Mouse (Mus musculus): ENCODE measurements around the gene Ppfibp1. TPM values are rescaled to one million over a fixed set of nuclear protein-coding genes. Genes with fewer than 3 reads are reported as not detected.
"Not testable (repeated sequence)": the region's sequence is repeated elsewhere in the genome, so short reads cannot be mapped to it uniquely, and the experiment has no call there.

Gene Ppfibp1
- polyA plus RNA-seq, 1 experiment from 2014 or later = 62.7 TPM

DNA sequence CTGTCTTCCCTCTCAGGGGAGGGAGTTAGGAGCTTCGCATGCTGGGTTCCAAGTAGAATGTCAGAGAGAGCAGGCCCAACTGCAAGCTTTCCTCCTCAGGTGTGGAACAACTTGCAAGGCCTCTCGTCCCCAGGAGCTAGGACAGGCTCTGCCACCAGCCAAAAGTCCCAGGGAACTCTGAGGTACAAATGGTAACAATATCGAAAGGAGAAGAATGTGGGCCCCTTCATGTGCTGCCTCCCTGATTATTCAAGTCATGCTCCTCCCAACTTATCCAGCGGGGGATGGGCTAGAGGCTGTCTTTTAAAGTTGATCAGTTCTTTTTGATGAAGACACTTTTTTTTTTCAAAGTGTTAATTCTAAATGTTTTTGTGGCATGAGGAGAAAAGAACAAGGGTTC is 38.2 kb upstream of the Ppfibp1 start, which contains the start of gene Smco2:
Gene Smco2, plus strand, starts transcription at position 55 of the 400 bp plus-strand sequence.
- H3K9me3 ChIP-seq (ENCODE audit: control insufficient read depth, low read length) = no peaks in the 10 kb centered on the region
- WGBS = 78% methylated on average over 4 of the region's 4 CpGs
- H3K27me3 ChIP-seq (ENCODE audit: control insufficient read depth, insufficient read depth, low read length) = no peaks in the 10 kb centered on the region
- ATAC-seq (ENCODE audit: insufficient number of reproducible peaks, insufficient read depth, low FRiP score, low read depth) = no peak
- no peak within 1 kb of the TSS for H3K4me2 ChIP-seq (ENCODE audit: low read length)
- H3K36me3 ChIP-seq (ENCODE audit: control insufficient read depth, insufficient read depth, low read length) = no peaks in the 10 kb centered on the region
- H3K4me1 ChIP-seq (ENCODE audit: control insufficient read depth in 2 of 2, insufficient read depth in 2 of 2, low read length in 2 of 2) = peaks cover 15 to 21% of the 10 kb centered on the region in 2 experiments
- H3K27ac ChIP-seq (replicated peaks in 1 of 2; ENCODE audit: control insufficient read depth in 1 of 2, insufficient read depth in 1 of 2, low read depth in 2 of 2, low read length in 2 of 2) = no peak within 1 kb of the TSS
- H3K4me3 ChIP-seq (ENCODE audit: control insufficient read depth in 1 of 2, insufficient read depth in 1 of 2, low read depth in 1 of 2, low read length in 2 of 2) = no peak within 1 kb of the TSS
- H3K9ac ChIP-seq (ENCODE audit: low read length) = no peak within 1 kb of the TSS

DNA sequence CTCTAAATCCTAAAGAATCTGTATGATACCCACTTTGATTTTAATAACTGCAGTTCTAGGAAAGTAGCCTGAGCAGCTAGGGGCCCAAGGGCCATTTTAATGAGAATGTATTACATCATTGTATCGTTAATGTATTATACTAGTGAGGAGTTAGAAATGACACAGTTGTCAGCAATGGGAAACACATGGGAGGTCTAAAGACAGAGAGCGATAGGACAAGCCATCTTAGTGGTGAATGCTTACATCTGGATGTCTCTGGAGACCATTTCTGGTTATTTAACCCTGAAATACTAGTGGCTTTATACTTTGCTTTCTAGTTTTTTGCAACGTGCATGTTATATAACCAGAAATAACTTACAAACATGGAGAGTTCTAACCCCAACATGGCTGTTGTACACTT is 36.4 kb upstream of the Ppfibp1 start:
- H3K27ac ChIP-seq (replicated peaks in 1 of 2; ENCODE audit: control insufficient read depth in 1 of 2, insufficient read depth in 1 of 2, low read depth in 2 of 2, low read length in 2 of 2) = no peak overlapping the region
- no peaks in the 10 kb centered on the region for H3K9me3 ChIP-seq (ENCODE audit: control insufficient read depth, low read length)
- no peak overlapping the region for H3K9ac ChIP-seq (ENCODE audit: low read length)
- no peaks in the 10 kb centered on the region for H3K36me3 ChIP-seq (ENCODE audit: control insufficient read depth, insufficient read depth, low read length)
- WGBS = 72% methylated on average over 3 of the region's 3 CpGs
- ATAC-seq (ENCODE audit: insufficient number of reproducible peaks, insufficient read depth, low FRiP score, low read depth) = no peak
- no peak overlapping the region for H3K4me2 ChIP-seq (ENCODE audit: low read length)
- no peaks in the 10 kb centered on the region for H3K27me3 ChIP-seq (ENCODE audit: control insufficient read depth, insufficient read depth, low read length)
- H3K4me3 ChIP-seq (ENCODE audit: control insufficient read depth in 1 of 2, insufficient read depth in 1 of 2, low read depth in 1 of 2, low read length in 2 of 2) = no peak overlapping the region
- H3K4me1 ChIP-seq (ENCODE audit: control insufficient read depth in 2 of 2, insufficient read depth in 2 of 2, low read length in 2 of 2) = peaks cover 3 to 9% of the 10 kb centered on the region in 2 experiments; a peak in 3 of 4 replicates

DNA sequence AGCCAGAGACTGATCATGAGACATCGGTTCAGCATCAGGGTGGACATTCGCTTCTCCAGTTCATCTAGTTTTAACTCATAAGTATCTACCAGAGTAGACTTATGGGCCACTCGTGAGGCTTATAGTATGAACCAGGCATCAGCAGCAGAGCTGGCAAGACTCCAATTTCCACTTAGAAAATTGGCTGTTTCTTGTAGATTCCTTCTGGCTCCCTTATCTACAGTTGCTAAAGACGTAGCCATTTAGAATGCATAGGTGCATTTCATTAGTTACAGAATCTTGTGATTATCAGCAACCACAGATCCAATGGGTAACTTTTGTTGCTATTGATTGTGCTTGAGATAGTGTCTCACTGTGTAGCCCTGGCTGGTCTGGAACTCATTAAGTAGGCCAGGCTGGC is 35.5 kb upstream of the Ppfibp1 start:
- no peak for ATAC-seq (ENCODE audit: insufficient number of reproducible peaks, insufficient read depth, low FRiP score, low read depth)
- no peak overlapping the region for H3K27ac ChIP-seq (replicated peaks in 1 of 2; ENCODE audit: control insufficient read depth in 1 of 2, insufficient read depth in 1 of 2, low read depth in 2 of 2, low read length in 2 of 2)
- WGBS = 45% methylated on average over 4 of the region's 4 CpGs
- no peaks in the 10 kb centered on the region for H3K27me3 ChIP-seq (ENCODE audit: control insufficient read depth, insufficient read depth, low read length)
- no peaks in the 10 kb centered on the region for H3K9me3 ChIP-seq (ENCODE audit: control insufficient read depth, low read length)
- H3K36me3 ChIP-seq (ENCODE audit: control insufficient read depth, insufficient read depth, low read length) = no peaks in the 10 kb centered on the region
- no peak overlapping the region for H3K9ac ChIP-seq (ENCODE audit: low read length)
- no peak overlapping the region for H3K4me2 ChIP-seq (ENCODE audit: low read length)
- H3K4me3 ChIP-seq (ENCODE audit: control insufficient read depth in 1 of 2, insufficient read depth in 1 of 2, low read depth in 1 of 2, low read length in 2 of 2) = no peak overlapping the region
- peaks cover 3 to 16% of the 10 kb centered on the region in 2 experiments; a peak in 3 of 4 replicates for H3K4me1 ChIP-seq (ENCODE audit: control insufficient read depth in 2 of 2, insufficient read depth in 2 of 2, low read length in 2 of 2)

DNA sequence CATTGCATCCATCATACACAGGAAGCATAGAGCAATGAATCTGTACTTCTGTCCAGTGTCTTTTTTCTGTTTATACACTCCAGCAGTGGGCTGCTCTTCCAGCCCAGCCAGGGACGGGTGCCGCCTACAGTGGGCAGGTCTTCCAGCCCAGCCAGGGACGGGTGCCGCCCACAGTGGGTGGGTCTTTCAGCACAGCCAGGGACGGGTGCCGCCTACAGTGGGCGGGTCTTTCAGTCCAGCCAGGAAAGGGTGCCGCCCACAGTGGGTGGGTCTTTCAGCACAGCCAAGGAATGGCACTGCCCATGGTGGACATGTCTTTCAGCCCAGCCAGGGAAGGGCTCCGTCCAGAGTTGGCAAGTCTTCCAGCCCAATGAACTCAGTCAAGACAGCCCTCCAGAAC is 33.1 kb upstream of the Ppfibp1 start:
- Histone ChIP-seq H3K36me3 (ENCODE audit: control insufficient read depth, insufficient read depth, low read length) (no peaks in the 10 kb centered on the region), H3K27me3 (ENCODE audit: control insufficient read depth, insufficient read depth, low read length) (no peaks in the 10 kb centered on the region), H3K4me2 (ENCODE audit: low read length) (no peak overlapping the region), H3K4me1 (ENCODE audit: control insufficient read depth in 2 of 2, insufficient read depth in 2 of 2, low read length in 2 of 2) (peaks cover 3 to 18% of the 10 kb centered on the region in 2 experiments; a peak in 3 of 4 replicates), H3K4me3 (ENCODE audit: control insufficient read depth in 1 of 2, insufficient read depth in 1 of 2, low read depth in 1 of 2, low read length in 2 of 2) (no peak overlapping the region), H3K27ac (replicated peaks in 1 of 2; ENCODE audit: control insufficient read depth in 1 of 2, insufficient read depth in 1 of 2, low read depth in 2 of 2, low read length in 2 of 2) (no peak overlapping the region), H3K9me3 (ENCODE audit: control insufficient read depth, low read length) (no peaks in the 10 kb centered on the region), H3K9ac (ENCODE audit: low read length) (no peak overlapping the region)
- no peak for ATAC-seq (ENCODE audit: insufficient number of reproducible peaks, insufficient read depth, low FRiP score, low read depth)
- 91% methylated on average over 9 of the region's 9 CpGs for WGBS

DNA sequence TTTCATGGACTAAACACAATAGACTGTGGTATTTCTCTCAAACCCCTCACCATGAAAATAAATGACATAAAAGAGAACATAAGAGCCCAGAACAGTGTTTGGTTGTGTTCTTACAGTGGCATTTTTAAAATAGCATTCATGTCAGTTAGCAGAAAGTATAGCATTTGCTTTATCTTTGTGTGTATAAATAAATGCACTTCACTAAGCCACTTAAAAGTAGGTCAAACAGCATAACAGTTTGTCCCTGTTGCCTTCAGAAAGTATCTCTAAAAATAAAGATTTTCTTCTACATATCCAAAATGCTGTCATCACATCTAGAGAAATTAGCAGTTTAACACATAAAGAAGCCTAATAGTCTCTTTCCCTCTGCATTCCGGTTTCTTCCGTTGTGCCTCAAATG is 30.9 kb upstream of the Ppfibp1 start:
- H3K4me2 ChIP-seq (ENCODE audit: low read length) = no peak overlapping the region
- no peak for ATAC-seq (ENCODE audit: insufficient number of reproducible peaks, insufficient read depth, low FRiP score, low read depth)
- no peak overlapping the region for H3K4me3 ChIP-seq (ENCODE audit: control insufficient read depth in 1 of 2, insufficient read depth in 1 of 2, low read depth in 1 of 2, low read length in 2 of 2)
- 70% methylated on average over 2 of the region's 2 CpGs for WGBS
- no peaks in the 10 kb centered on the region for H3K9me3 ChIP-seq (ENCODE audit: control insufficient read depth, low read length)
- no peak overlapping the region for H3K9ac ChIP-seq (ENCODE audit: low read length)
- H3K4me1 ChIP-seq (ENCODE audit: control insufficient read depth in 2 of 2, insufficient read depth in 2 of 2, low read length in 2 of 2) = peaks cover 2 to 15% of the 10 kb centered on the region in 2 experiments; a peak in 3 of 4 replicates
- no peaks in the 10 kb centered on the region for H3K27me3 ChIP-seq (ENCODE audit: control insufficient read depth, insufficient read depth, low read length)
- no peaks in the 10 kb centered on the region for H3K36me3 ChIP-seq (ENCODE audit: control insufficient read depth, insufficient read depth, low read length)
- H3K27ac ChIP-seq (replicated peaks in 1 of 2; ENCODE audit: control insufficient read depth in 1 of 2, insufficient read depth in 1 of 2, low read depth in 2 of 2, low read length in 2 of 2) = no peak overlapping the region

DNA sequence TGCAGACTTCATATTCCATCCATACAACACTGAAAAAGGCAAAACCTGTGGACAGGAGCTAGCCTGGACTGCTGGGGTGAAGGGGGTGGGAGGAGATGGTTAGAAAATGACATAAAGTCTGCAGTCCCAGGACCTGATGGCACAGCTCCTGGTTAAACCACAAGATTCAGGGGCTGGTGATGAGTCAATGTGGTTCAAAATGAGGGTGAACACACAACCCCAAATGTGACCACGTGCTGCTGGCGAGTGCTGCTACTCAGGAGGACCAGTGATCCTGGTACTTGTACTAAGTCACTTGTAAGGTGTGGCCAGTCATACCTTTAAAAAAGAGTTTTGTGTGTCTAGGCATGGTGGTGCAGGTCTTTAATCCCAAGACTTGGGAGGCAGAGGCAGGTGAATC is 25.1 kb upstream of the Ppfibp1 start:
- no peak overlapping the region for H3K9ac ChIP-seq (ENCODE audit: low read length)
- H3K27me3 ChIP-seq (ENCODE audit: control insufficient read depth, insufficient read depth, low read length) = no peaks in the 10 kb centered on the region
- no peak overlapping the region for H3K4me3 ChIP-seq (ENCODE audit: control insufficient read depth in 1 of 2, insufficient read depth in 1 of 2, low read depth in 1 of 2, low read length in 2 of 2)
- no peaks in the 10 kb centered on the region for H3K4me1 ChIP-seq (ENCODE audit: control insufficient read depth in 2 of 2, insufficient read depth in 2 of 2, low read length in 2 of 2)
- H3K9me3 ChIP-seq (ENCODE audit: control insufficient read depth, low read length) = peaks cover 3% of the 10 kb centered on the region; the same call in 1 of the 2 replicates
- no peak for ATAC-seq (ENCODE audit: insufficient number of reproducible peaks, insufficient read depth, low FRiP score, low read depth)
- no peak overlapping the region for H3K4me2 ChIP-seq (ENCODE audit: low read length)
- no peaks in the 10 kb centered on the region for H3K36me3 ChIP-seq (ENCODE audit: control insufficient read depth, insufficient read depth, low read length)
- no peak overlapping the region for H3K27ac ChIP-seq (replicated peaks in 1 of 2; ENCODE audit: control insufficient read depth in 1 of 2, insufficient read depth in 1 of 2, low read depth in 2 of 2, low read length in 2 of 2)
- WGBS = 86% methylated on average over 2 of the region's 2 CpGs

DNA sequence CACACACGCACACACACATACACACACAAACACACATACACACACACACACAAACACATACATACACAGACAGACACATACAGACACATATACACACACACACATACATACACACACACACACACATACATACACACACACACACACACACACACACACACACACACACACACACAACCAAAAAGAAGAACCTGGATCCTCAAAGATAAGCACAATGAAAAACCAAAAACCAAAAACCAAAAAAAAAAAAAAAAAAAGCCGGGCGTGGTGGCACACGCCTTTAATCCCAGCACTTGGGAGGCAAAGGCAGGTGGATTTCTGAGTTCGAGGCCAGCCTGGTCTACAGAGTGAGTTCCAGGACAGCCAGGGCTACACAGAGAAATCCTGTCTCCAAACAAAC is 23.9 kb upstream of the Ppfibp1 start:
- not testable (repeated sequence) for H3K9me3 ChIP-seq (ENCODE audit: control insufficient read depth, low read length); H3K4me3 ChIP-seq (ENCODE audit: control insufficient read depth in 1 of 2, insufficient read depth in 1 of 2, low read depth in 1 of 2, low read length in 2 of 2); H3K9ac ChIP-seq (ENCODE audit: low read length); H3K4me2 ChIP-seq (ENCODE audit: low read length); ATAC-seq (ENCODE audit: insufficient number of reproducible peaks, insufficient read depth, low FRiP score, low read depth); H3K27ac ChIP-seq (replicated peaks in 1 of 2; ENCODE audit: control insufficient read depth in 1 of 2, insufficient read depth in 1 of 2, low read depth in 2 of 2, low read length in 2 of 2); H3K4me1 ChIP-seq (ENCODE audit: control insufficient read depth in 2 of 2, insufficient read depth in 2 of 2, low read length in 2 of 2); H3K27me3 ChIP-seq (ENCODE audit: control insufficient read depth, insufficient read depth, low read length); H3K36me3 ChIP-seq (ENCODE audit: control insufficient read depth, insufficient read depth, low read length)
- whole genome bisulfite sequencing = 81% methylated on average over 1 of the region's 5 CpGs

DNA sequence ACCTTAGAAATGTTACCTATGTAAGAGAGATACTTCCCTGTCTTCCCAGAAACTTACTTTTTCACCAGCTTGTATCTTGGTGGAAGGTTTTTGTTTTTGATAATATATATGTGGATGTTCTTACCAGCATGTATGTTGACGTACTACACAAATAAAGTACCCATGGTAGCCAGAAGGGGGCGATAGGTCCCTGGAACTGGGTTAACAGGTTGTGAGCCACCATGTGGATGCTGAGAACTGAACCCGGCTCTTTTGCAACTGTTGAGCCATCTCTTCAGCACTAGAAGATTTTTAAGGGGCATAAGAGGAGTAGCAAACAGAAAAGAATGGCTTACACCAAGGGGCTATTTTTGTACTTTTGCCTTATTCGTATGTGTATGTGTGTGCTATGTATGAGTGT is 22.6 kb upstream of the Ppfibp1 start:
- Histone ChIP-seq H3K36me3 (ENCODE audit: control insufficient read depth, insufficient read depth, low read length) (no peaks in the 10 kb centered on the region), H3K4me3 (ENCODE audit: control insufficient read depth in 1 of 2, insufficient read depth in 1 of 2, low read depth in 1 of 2, low read length in 2 of 2) (no peak overlapping the region), H3K9ac (ENCODE audit: low read length) (no peak overlapping the region), H3K27ac (replicated peaks in 1 of 2; ENCODE audit: control insufficient read depth in 1 of 2, insufficient read depth in 1 of 2, low read depth in 2 of 2, low read length in 2 of 2) (no peak overlapping the region), H3K4me2 (ENCODE audit: low read length) (no peak overlapping the region), H3K4me1 (ENCODE audit: control insufficient read depth in 2 of 2, insufficient read depth in 2 of 2, low read length in 2 of 2) (no peaks in the 10 kb centered on the region), H3K27me3 (ENCODE audit: control insufficient read depth, insufficient read depth, low read length) (no peaks in the 10 kb centered on the region), H3K9me3 (ENCODE audit: control insufficient read depth, low read length) (peaks cover 3% of the 10 kb centered on the region; the same call in 1 of the 2 replicates)
- WGBS = 80% methylated on average over 4 of the region's 4 CpGs
- no peak for ATAC-seq (ENCODE audit: insufficient number of reproducible peaks, insufficient read depth, low FRiP score, low read depth)

Measured in heart, embryonic 14.5 days (tissue).